Mouse (Mus musculus): ENCODE measurements at regions not wholly inside any gene's neighbourhood (a gene's known extent, or its start where the extent isn't known, plus 50 kb on each side); places are given as distances from the start of the nearest gene placed in this dataset.

GRCm38 (mm10) chr2:27624656-27625366, 51.4 kb upstream of the Rxra start:
- Histone ChIP-seq H3K27ac (ENCODE audit: insufficient read depth, low read depth) (no peak overlapping the region), H3K9ac (ENCODE audit: insufficient read depth, low read depth) (no peak overlapping the region), H3K4me2 (ENCODE audit: insufficient read depth, low read depth, poor library complexity, severe bottlenecking) (no peak overlapping the region), H3K27me3 (replicated peaks) (peaks cover 75% of the 10 kb centered on the region), H3K36me3 (replicated peaks in 1 of 2; ENCODE audit: control insufficient read depth in 1 of 2, insufficient read depth in 1 of 2, low read length in 1 of 2) (no peaks in the 10 kb centered on the region), H3K4me3 (replicated peaks in 1 of 3; ENCODE audit: low read depth in 2 of 3, low read length in 2 of 3, poor library complexity in 1 of 3) (no peak overlapping the region), H3K4me1 (ENCODE audit: control insufficient read depth in 1 of 2, insufficient read depth in 2 of 2) (no peaks in the 10 kb centered on the region), H3K9me3 (replicated peaks; ENCODE audit: low read length) (no peaks in the 10 kb centered on the region), H3K79me2 (replicated peaks; ENCODE audit: control insufficient read depth, extremely low read depth, insufficient read depth, poor library complexity, severe bottlenecking) (no peaks in the 10 kb centered on the region)
- DNase-seq (ENCODE audit: extremely low read depth): no peak
- in situ Hi-C loops (cut with MboI; ENCODE audit: low pct_ligation_motif_present, low pct_unique_long_range_greater_than_20kb, low sequenced_read_pairs): no loop called here
- no peak for TF ChIP-seq USF2 (conservative IDR thresholded peaks at IDR 0.05; ENCODE audit: low read depth, low read length)
- TF ChIP-seq MYC (IDR thresholded peaks at IDR 0.05; ENCODE audit: low read depth, low read length): no peak
- TF ChIP-seq MEF2A (IDR thresholded peaks at IDR 0.05; ENCODE audit: borderline replicate concordance, low read depth, low read length): no peak
- no peak for TF ChIP-seq HCFC1 (IDR thresholded peaks at IDR 0.05; ENCODE audit: low read depth, low read length)
- TF ChIP-seq ZKSCAN1 (IDR thresholded peaks at IDR 0.05; ENCODE audit: borderline replicate concordance, low read depth, low read length): no peak
- TF ChIP-seq MAZ (IDR thresholded peaks at IDR 0.05; ENCODE audit: low read depth, low read length): no peak
- no peak for TF ChIP-seq CHD2 (IDR thresholded peaks at IDR 0.05; ENCODE audit: low read length)
- TF ChIP-seq IRF4 (IDR thresholded peaks at IDR 0.05; ENCODE audit: low read depth, low read length): no peak
- no peak for TF ChIP-seq BHLHE40 (IDR thresholded peaks at IDR 0.05; ENCODE audit: low read depth, low read length)
- TF ChIP-seq MXI1 (IDR thresholded peaks at IDR 0.05; ENCODE audit: low read depth, low read length): no peak
- TF ChIP-seq ELF1 (IDR thresholded peaks at IDR 0.05; ENCODE audit: low read depth, low read length): no peak
- no peak for TF ChIP-seq EP300 (IDR thresholded peaks at IDR 0.05; ENCODE audit: low read length)
- no peak for TF ChIP-seq TCF12 (IDR thresholded peaks at IDR 0.05; ENCODE audit: low read depth, low read length)
- no peak for TF ChIP-seq ZNF384 (IDR thresholded peaks at IDR 0.05; ENCODE audit: low read depth, low read length)
- no peak for TF ChIP-seq SIN3A (IDR thresholded peaks at IDR 0.05; ENCODE audit: low read length)
- no peak for TF ChIP-seq TBP (conservative IDR thresholded peaks at IDR 0.05; ENCODE audit: low read depth, low read length)
- dilution Hi-C loops (cut with MboI; ENCODE audit: extremely low pct_ligation_motif_present, extremely low pct_unique_long_range_greater_than_20kb, low sequenced_read_pairs): no loop called here
